Mouse (Mus musculus) kidney, embryonic 15.5 days (tissue): Measurements from ENCODE around the gene Col1a1. TPM values are rescaled to one million over a fixed set of nuclear protein-coding genes. Genes with fewer than 3 reads are reported as not detected.

Source experiments
- ATAC-seq: fragments of 200-750 bp; cut with Nextera tagmentation; replicated peaks from 2 replicates; pipeline ENCODE4 v1.8.0; 2017; ENCODE audit warnings: moderate TSS enrichment; ENCODE audit not compliant: low FRiP score
- H3K27ac ChIP-seq: fragments of 300-500 bp; sonication (generic); 2 replicates; pipeline ENCODE4 v1.5.1; 2015; ENCODE audit warnings: mild to moderate bottlenecking, inconsistent platforms
- H3K27me3 ChIP-seq: fragments of 300-500 bp; sonication (generic); 2 replicates; pipeline ENCODE4 v1.6.1; 2015; ENCODE audit warnings: inconsistent platforms
- H3K36me3 ChIP-seq: fragments of 300-500 bp; sonication (generic); 2 replicates; pipeline ENCODE4 v1.6.1; 2015; ENCODE audit warnings: inconsistent platforms
- H3K4me1 ChIP-seq: fragments of 300-500 bp; sonication (generic); 2 replicates; pipeline ENCODE4 v1.6.1; 2015; ENCODE audit warnings: inconsistent platforms
- H3K4me2 ChIP-seq: fragments of 300-500 bp; sonication (generic); 2 replicates; pipeline ENCODE4 v1.6.1; 2015; ENCODE audit warnings: moderate library complexity, mild to moderate bottlenecking, inconsistent platforms
- H3K4me3 ChIP-seq: fragments of 300-500 bp; sonication (generic); replicated peaks from 2 replicates; pipeline ENCODE4 v1.5.1; 2015; ENCODE audit warnings: mild to moderate bottlenecking, inconsistent platforms
- H3K9ac ChIP-seq: fragments of 300-500 bp; sonication (generic); 2 replicates; pipeline ENCODE4 v1.6.1; 2015; ENCODE audit warnings: mild to moderate bottlenecking, inconsistent platforms
- H3K9me3 ChIP-seq: fragments of 300-500 bp; sonication (generic); replicated peaks from 2 replicates; pipeline ENCODE4 v1.6.1; 2016; ENCODE audit warnings: inconsistent platforms
- WGBS: fragments of 180-500 bp; shearing (Covaris S2); methylation state at CpG from one replicate; pipeline ENCODE4 v1.1.7; 2015; ENCODE audit warnings: mixed read lengths; 5-methylcytosine and 5-hydroxymethylcytosine counted together
- polyA plus RNA-seq: library from polyadenylated mRNA; unstranded; fragments of >200 nt; fragmentation: Nextera tagmentation; extraction: Ambion mirVana; gene quantifications from 2 replicates; pipeline ENCODE4 v1.2.1, GENCODE M21; 2015

The Col1a1 gene
- polyA plus RNA-seq, 1 experiment from 2014 or later, result 1,120 TPM

DNA sequence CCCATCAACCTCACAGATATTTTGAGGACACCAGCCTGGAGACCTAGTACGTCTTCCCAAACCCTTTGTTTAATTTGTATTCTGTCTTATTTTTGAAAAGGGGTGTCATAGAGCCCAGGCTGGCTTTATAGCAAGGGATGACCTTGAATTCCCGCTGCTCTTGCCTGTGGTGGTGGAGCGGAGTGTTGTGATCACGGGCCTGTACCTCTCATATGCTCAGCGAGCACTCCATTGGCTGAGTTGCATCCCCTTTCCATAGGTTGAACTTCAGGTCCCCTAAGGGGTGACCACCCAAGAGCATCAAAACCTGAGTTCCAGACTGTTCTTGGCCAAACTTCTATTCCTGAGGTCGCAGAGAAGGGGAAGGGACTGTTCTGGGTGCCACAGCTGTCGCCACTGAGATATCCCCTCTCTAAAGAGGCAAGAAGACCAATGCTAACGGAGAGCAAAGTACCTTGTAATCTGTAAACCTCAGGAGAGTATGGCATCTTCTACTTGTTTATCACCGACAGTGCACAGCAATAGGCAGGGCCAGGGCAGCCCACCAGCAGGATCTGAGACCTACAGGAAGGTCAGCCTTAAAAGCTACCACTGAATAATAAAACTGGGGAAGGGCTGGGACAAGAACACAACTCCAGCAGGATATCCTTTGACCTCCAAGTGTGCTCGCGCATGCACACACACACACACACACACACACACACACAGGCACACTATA lies 43.6 kb downstream of the Col1a1 start:
- no peaks in the 10 kb centered on the region for H3K36me3 ChIP-seq
- H3K9ac ChIP-seq, result no peak overlapping the region
- WGBS, result 76% methylated on average over 11 of the region's 11 CpGs
- no peak for ATAC-seq
- H3K4me1 ChIP-seq, result peaks cover 14% of the 10 kb centered on the region
- H3K4me2 ChIP-seq, result peak overlapping the region; percentile 57
- H3K27me3 ChIP-seq, result no peaks in the 10 kb centered on the region
- no peaks in the 10 kb centered on the region for H3K9me3 ChIP-seq
- peak overlapping the region; percentile 33 for H3K4me3 ChIP-seq
- H3K27ac ChIP-seq, result peak overlapping the region; percentile 63

DNA sequence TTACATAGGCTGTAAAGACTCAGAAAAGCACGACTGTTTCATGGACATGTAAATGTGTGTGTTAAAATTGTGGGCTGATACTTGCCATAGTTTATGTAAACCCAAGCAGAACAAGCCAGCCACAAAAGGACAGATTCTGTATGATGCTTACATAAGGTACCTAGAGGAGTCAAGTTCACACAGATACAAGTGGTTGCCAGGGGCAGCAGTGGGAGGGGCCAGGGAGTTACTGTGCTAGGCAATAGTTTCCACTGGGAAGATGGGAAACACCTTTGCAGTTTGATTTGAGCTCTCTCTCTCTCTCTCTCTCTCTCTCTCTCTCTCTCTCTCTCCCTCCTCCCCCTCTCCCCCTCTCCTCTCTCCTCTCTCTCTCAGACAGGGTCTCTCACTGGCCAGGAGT lies 49.1 kb downstream of the Col1a1 start:
- no peak overlapping the region for H3K4me2 ChIP-seq

DNA sequence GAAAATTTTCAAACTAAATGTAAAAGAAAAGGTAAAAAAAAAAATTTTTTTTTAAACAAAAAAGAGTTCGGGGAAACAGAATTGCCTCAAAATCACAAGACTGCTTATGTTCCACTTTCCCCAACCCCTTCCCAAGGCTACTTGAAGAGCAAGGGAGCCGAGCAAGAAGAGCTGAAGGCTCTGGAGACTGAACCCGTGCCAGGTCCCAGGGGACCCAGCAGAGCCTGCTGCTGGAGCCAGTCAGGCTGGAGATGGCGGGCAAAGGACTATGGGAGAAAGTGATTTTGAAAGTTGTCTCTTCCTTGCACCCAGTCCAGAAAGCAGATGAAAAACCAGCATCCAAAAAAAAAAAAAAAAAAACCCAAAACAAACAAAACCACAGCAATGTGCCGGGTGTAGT lies 49.8 kb downstream of the Col1a1 start:
- H3K27ac ChIP-seq, result no peak overlapping the region
- H3K9ac ChIP-seq, result no peak overlapping the region
- 76% methylated on average over 5 of the region's 5 CpGs for WGBS
- no peak for ATAC-seq
- no peaks in the 10 kb centered on the region for H3K9me3 ChIP-seq
- H3K36me3 ChIP-seq, result no peaks in the 10 kb centered on the region
- H3K4me2 ChIP-seq, result no peak overlapping the region
- no peak overlapping the region for H3K4me3 ChIP-seq
- peaks cover 43% of the 10 kb centered on the region for H3K4me1 ChIP-seq
- no peaks in the 10 kb centered on the region for H3K27me3 ChIP-seq

More for the DNA sequence above, 49.1 kb downstream of the Col1a1 start:
- ATAC-seq, result no peak
- Histone ChIP-seq H3K27ac (no peak overlapping the region), H3K4me3 (no peak overlapping the region), H3K9me3 (no peaks in the 10 kb centered on the region), H3K36me3 (no peaks in the 10 kb centered on the region), H3K4me1 (peaks cover 37% of the 10 kb centered on the region), H3K27me3 (no peaks in the 10 kb centered on the region), H3K9ac (no peak overlapping the region)
- WGBS, result 35% methylated on average over 1 of the region's 1 CpGs

DNA sequence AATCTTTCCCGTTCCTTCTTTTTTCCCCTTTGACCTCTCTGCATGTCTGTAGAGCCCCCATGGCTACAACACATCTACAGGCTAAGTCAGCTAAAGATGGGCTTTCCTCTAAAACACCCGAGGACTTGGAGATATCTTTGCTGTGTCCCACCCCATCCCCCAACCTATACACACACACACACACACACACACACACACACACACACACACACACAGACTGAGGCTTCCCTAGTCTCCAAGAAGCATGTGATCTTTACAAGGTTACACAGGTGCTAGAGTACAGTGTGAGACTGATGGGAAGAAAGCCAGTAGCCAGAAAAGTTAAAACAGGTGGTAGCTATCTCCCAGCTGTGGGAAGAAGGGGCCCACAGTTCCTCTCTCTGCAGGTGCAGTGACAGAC lies 50.4 kb downstream of the Col1a1 start:
- ATAC-seq, result no peak
- Histone ChIP-seq H3K27me3 (no peaks in the 10 kb centered on the region), H3K9ac (no peak overlapping the region), H3K9me3 (no peaks in the 10 kb centered on the region), H3K4me3 (no peak overlapping the region), H3K27ac (no peak overlapping the region), H3K36me3 (no peaks in the 10 kb centered on the region), H3K4me1 (peaks cover 43% of the 10 kb centered on the region), H3K4me2 (no peak overlapping the region)
- WGBS, result 66% methylated on average over 2 of the region's 2 CpGs

DNA sequence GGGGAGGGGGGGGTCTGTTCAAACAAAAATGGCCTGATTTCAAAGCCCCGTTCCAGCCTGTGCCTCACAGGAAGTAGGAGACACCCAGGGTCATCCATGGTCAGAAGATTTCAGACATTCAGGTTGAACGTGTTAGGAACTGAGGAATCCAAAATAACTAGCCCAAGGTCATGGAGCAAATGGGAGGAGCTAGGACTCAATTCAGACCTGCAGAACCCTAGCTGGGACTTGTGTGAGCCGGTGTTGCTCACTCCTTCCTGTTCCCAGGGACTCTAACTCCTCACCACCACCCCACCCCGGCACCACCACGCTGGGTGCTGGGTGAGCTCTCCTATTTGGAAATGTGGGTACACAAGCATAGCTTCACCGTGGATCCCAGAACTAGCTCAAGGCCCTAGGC lies 51.3 kb downstream of the Col1a1 start:
- no peak for ATAC-seq
- Histone ChIP-seq H3K4me3 (no peak overlapping the region), H3K4me2 (no peak overlapping the region), H3K27ac (no peak overlapping the region), H3K4me1 (peaks cover 51% of the 10 kb centered on the region), H3K36me3 (no peaks in the 10 kb centered on the region), H3K9ac (no peak overlapping the region), H3K9me3 (no peaks in the 10 kb centered on the region), H3K27me3 (no peaks in the 10 kb centered on the region)
- WGBS, result 47% methylated on average over 6 of the region's 6 CpGs

DNA sequence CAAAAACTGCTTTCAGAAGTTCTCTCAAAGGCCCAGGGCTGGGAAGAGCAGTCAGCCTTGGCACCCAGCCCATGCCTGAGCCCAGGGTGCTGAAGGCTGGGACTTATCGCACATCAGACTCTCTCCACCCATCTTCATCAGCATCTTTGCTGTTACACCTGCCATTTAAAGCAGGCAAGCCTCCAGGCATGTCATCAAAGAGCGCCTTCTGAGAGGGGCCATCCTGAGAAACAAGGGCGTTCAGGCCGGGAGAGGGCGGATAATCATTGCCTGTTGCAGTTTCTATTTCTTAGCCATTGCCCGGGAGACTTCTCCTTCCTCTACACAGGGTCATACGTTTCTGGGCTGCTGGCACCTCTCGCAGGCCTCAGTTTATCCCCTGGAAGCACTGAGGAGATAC lies 51.8 kb downstream of the Col1a1 start:
- H3K4me3 ChIP-seq, result no peak overlapping the region
- H3K4me1 ChIP-seq, result peaks cover 56% of the 10 kb centered on the region
- H3K9me3 ChIP-seq, result no peaks in the 10 kb centered on the region
- no peaks in the 10 kb centered on the region for H3K27me3 ChIP-seq
- no peak overlapping the region for H3K9ac ChIP-seq
- H3K36me3 ChIP-seq, result no peaks in the 10 kb centered on the region
- no peak overlapping the region for H3K4me2 ChIP-seq
- no peak overlapping the region for H3K27ac ChIP-seq
- 81% methylated on average over 8 of the region's 8 CpGs for WGBS
- no peak for ATAC-seq

DNA sequence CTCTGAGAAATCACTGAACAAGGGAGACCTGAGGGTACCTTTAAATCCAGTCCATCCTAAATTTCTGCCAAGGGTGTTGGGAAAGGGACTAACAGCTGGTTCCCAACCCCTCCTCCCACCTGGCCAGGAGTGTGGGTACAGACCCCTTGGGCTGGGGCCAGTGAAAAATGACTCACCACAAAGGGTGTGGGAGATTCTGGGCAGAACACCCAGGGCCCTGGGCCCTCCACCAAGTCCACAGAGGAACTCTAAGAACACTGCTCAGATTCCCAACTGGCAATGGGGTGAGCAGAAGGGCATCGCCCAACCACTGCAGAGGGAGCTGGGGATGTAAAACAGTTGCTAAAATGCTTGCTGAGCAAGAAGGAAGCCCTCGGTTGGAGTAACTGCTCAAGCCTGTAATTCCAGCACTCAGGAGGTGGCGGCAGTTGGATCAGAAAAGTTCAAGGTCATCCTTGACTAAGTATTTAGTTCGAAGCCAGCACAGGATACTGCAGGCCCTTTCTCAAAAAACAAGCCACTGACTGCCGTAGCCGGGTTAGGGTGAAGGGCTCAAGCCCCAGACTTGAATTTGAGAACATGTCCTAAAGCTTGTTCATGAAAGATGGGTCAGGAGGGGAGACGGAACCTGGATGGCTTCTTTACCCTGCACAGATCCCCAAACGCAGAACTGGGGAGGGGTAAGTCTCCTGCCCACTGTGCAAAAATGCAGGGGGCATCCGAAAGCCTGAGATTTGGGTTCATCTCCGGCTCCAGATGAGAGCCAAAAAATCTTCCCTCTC lies 52.9 kb downstream of the Col1a1 start:
- no peak for ATAC-seq
- Histone ChIP-seq H3K9ac (peak overlapping the region; percentile 46), H3K4me3 (peak overlapping the region; percentile 88), H3K4me1 (peaks cover 67% of the 10 kb centered on the region), H3K36me3 (no peaks in the 10 kb centered on the region), H3K27ac (peak overlapping the region; percentile 96), H3K4me2 (peak overlapping the region; percentile 98), H3K27me3 (no peaks in the 10 kb centered on the region), H3K9me3 (no peaks in the 10 kb centered on the region)
- WGBS, result 15% methylated on average over 10 of the region's 10 CpGs

DNA sequence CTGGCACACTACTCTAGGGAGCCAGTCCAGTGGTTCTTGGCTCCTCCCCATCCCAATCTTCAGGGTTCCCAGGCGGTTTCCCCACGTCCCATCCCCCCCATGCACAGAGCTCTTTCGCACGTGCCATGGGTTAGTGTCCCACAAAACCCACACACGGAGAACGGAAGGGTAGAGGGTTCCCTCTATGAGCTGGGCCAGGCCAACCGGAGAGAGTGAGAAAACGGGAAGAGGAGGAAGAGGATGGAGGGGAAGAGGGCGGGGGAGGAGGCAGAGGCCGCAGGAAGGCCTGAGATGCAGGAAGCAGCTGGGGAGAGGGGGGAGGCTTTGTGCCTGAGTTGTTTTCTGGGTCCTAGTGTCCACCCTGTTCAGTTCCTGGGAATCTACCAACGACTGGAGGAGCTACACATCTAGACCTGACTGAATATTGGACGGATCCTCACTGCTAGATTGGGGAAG lies 53.6 kb downstream of the Col1a1 start:
- H3K9me3 ChIP-seq, result no peaks in the 10 kb centered on the region
- WGBS, result under 1% methylated on average over 12 of the region's 12 CpGs

DNA sequence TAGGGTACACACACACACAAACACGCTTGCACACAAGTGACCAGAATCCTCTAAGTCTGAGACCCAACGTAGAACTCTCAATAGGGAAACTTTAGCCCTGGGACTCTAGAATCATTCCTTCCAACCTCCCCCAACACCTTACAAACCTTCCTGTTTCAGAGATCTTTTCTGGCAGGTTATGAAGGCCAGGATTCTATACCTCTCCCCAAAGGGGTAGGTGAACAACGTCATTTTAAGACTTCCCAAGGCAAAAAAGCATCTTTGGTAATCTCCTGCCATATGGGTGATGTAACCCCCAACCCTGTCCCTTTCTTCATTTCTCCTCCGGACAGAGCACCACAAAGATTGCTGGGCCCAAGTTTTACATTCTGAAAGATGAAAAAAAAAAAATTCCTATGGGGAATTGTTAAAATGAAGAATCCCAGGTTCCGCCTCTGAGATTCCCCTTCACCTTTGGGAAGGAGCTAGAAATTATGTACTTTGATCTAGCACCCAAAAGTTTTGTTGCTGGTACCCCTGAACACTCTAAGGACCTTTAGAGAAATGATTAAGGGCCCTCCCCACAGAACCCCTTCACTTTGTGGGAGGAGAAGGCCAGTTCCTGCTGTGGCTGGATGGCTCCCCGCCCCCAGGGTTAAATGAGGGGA lies 54.2 kb downstream of the Col1a1 start:
- Histone ChIP-seq H3K9me3 (no peaks in the 10 kb centered on the region), H3K9ac (peak overlapping the region; percentile 86), H3K27ac (peak overlapping the region; percentile 96), H3K27me3 (no peaks in the 10 kb centered on the region), H3K4me2 (peak overlapping the region; percentile 98), H3K36me3 (peaks cover 8% of the 10 kb centered on the region; the same call in 1 of the 2 replicates), H3K4me3 (peak overlapping the region; percentile 88), H3K4me1 (peaks cover 79% of the 10 kb centered on the region)
- ATAC-seq, result no peak
- WGBS, result 48% methylated on average over 6 of the region's 6 CpGs

More for the DNA sequence above, 53.6 kb downstream of the Col1a1 start:
- peak overlapping the region; percentile 98 for H3K4me2 ChIP-seq
- H3K9ac ChIP-seq, result peak overlapping the region; percentile 46
- H3K36me3 ChIP-seq, result peaks cover 1% of the 10 kb centered on the region; the same call in 1 of the 2 replicates
- ATAC-seq, result peak; percentile 63
- H3K27ac ChIP-seq, result peak overlapping the region; percentile 96
- peaks cover 73% of the 10 kb centered on the region for H3K4me1 ChIP-seq
- H3K4me3 ChIP-seq, result peak overlapping the region; percentile 88
- no peaks in the 10 kb centered on the region for H3K27me3 ChIP-seq

DNA sequence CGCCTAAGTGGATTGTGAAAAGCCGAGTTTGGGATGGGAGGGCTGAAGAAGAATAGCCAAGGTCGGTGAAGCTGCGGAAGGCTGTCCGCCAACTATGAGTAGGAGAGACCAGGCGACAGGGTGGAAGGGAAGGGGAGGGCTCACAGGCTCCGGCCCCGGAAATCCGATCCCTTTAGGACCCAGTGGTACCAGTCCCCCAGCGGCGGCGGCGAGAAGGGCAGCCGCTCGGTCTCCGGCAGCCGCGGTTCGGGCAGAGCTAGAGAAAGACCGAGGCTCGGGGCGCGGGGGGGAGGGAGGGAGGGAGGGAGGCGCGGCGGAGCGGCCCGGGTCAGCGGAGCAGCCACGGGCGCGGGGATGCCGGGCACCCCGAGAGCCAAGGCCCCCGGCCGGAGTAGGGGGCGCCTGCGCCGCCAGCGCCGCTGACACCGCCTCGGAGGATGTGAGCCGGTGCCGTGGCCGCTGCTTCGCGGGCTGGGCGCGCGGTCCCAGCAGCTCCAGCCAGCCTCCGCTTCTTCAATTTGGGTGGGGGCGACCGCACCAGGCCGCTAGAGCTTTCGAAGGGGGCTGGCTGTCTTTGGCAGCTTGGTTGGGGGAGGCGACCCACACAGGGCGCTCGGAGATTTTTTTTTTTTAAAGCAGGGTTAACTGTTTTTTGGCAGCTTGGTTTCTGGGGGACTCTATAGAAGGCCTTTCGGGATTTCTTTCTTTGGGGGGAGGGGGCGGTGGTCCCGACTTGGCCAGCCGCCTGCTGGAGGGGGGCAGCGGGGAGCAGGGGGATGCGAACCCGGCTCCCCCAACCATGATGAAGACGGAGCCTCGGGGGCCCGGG lies 54.9 kb downstream of the Col1a1 start, which contains the start of gene Ppp1r9b:
TSS of gene Ppp1r9b (plus strand) at position 287 of the 829 bp plus-strand sequence.
- H3K4me2 ChIP-seq, result peak within 1 kb of the TSS; percentile 98
- H3K36me3 ChIP-seq, result peaks cover 10% of the 10 kb centered on the region; the same call in 1 of the 2 replicates
- H3K4me3 ChIP-seq, result peak within 1 kb of the TSS; percentile 88
- peak within 1 kb of the TSS; percentile 96 for H3K27ac ChIP-seq
- no peaks in the 10 kb centered on the region for H3K27me3 ChIP-seq
- H3K9me3 ChIP-seq, result no peaks in the 10 kb centered on the region
- WGBS, result under 1% methylated on average over 66 of the region's 69 CpGs
- peak; percentile 80 for ATAC-seq
- peak within 1 kb of the TSS; percentile 86 for H3K9ac ChIP-seq
- H3K4me1 ChIP-seq, result peaks cover 84% of the 10 kb centered on the region
